Comparison of ENCODE assay signal across 8 mouse cellular contexts in the genomic region with DNA sequence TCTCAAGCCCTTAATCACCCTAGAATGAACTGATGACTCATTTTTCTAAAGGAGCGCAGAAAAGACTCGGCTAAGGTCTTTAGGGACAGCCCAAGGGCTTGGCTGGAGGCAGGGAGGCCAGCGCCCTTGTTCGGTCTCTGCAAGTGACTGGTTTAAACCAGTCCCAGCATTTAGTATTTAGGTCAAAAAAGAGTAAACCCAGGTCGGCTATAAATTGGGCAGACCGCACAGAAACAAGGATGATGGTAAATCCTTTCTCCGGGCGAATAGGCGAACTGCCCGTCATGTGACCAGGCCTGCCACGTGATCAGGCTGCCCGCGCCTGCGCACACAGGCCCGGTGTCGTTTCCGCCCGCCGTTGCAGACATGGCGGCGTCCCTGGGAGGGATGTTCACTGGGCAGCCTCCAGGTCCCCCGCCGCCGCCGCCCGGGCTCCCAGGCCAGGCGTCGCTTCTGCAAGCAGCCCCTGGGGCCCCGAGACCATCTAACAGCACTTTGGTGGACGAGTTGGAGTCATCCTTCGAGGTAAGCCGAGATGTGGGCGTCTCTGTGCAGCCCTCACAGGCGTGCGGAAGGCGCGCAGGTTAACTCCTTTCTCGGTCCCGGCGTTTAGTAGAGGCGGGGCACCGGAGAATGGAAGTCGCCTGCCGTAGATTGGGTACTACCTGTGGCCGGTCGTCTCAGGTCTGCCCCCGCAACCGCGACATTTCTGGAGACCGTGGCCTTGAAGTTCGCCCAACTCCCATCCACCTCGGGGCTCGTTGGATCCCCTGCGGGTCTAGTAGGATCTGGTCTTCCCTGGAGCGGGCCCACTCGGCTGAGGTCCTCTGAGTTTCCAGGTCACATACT. TPM values are rescaled to one million over a fixed set of nuclear protein-coding genes. Genes with fewer than 3 reads are reported as not detected.
DNase-seq lines count a peak whose midpoint lies in the region; ATAC-seq lines count a peak whose summit lies in the region.

Gene Med28, plus strand, starts transcription at position 270 of the 849 bp plus-strand sequence.

- peak within 1 kb of the TSS; percentile 86 for H3K27ac ChIP-seq in hindbrain, embryonic 15.5 days (replicated peaks)

- peaks cover 22% of the 10 kb centered on the region for H3K4me1 ChIP-seq in hindbrain, embryonic 15.5 days (replicated peaks)

- WGBS in hindbrain, embryonic 15.5 days = 2% methylated on average over 56 of the region's 56 CpGs

- H3K9me3 ChIP-seq in hindbrain, embryonic 15.5 days = no peaks in the 10 kb centered on the region

- H3K27me3 ChIP-seq in hindbrain, embryonic 15.5 days = no peaks in the 10 kb centered on the region

- peak within 1 kb of the TSS; percentile 98 for H3K9ac ChIP-seq in hindbrain, embryonic 15.5 days

- H3K36me3 ChIP-seq in hindbrain, embryonic 15.5 days = peaks cover 4% of the 10 kb centered on the region

- peak; percentile 87 for DNase-seq in R1 (ENCODE audit: low read depth, low spot score)
- DNase-seq in cerebellum, postnatal 25 days = peak; percentile 95 to 97
- peak; percentile 94 to 96 for DNase-seq in frontal cortex, postnatal 36 days (ENCODE audit: low spot score in 2 of 2)
- peak; percentile 89 for DNase-seq in left cerebral cortex, adult 11 months (ENCODE audit: low spot score)
- DNase-seq in lung, postnatal 4 days = peak; percentile 96
- DNase-seq in retina, postnatal 7 days (ENCODE audit: low read depth, low spot score) = peak; percentile 81
- peak; percentile 98 for DNase-seq in urinary bladder, adult 2 months (ENCODE audit: low spot score)

- peak; percentile 98 for ATAC-seq in hindbrain, embryonic 15.5 days (ENCODE audit: low FRiP score, low read depth)

- peak within 1 kb of the TSS; percentile 95 for H3K4me3 ChIP-seq in hindbrain, embryonic 15.5 days

- peak within 1 kb of the TSS; percentile 96 for H3K4me2 ChIP-seq in hindbrain, embryonic 15.5 days

RNA-seq across cellular contexts. Expression of gene Med28, which starts in this region (rescaled TPM):
- polyA plus RNA-seq in hindbrain, embryonic 15.5 days (2015; fragmentation: Nextera tagmentation; extraction: Ambion mirVana) = 249 and 253 TPM in 2 replicates
- polyA plus RNA-seq in urinary bladder, adult 2 months (2012; rRNA removed) = 104 and 119 TPM in 2 replicates

Comparison
In these comparisons a context has a peak if more than half of its experiments do, and no peak if none do; other contexts are left out.
1. Peak in every context shown above with its lines: DNase-seq, ATAC-seq, H3K4me3 ChIP-seq and H3K27ac ChIP-seq.